In the genomic region with DNA sequence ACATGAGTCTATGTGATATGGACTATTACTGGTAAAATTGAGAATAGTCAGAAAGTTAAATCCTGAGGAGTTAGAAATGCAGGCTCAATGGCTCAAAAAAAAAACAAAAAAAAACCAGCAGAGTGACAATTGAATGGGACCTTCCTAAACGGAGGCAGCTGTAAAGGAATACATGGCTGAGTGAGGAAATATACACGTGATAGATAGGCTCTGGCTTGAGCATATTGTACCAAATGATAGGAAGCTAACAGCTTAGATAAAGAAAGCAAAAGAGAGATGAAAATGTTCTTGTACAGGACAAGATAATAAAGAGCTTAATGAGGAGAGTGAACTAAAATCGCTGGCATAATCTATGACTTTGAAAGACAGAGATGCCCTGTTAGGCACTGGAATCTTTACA, we compare ENCODE assay signal across 22 mouse cellular contexts. TPM values are rescaled to one million over a fixed set of nuclear protein-coding genes. Genes with fewer than 3 reads are reported as not detected.
A peak's percentile ranks its signal among the peaks of the same experiment; 100 is the strongest.
DNase-seq lines count a peak whose midpoint lies in the region; ATAC-seq lines count a peak whose summit lies in the region.
"Had no signal": no experiment of that assay in that cellular context is flagged by ENCODE, and none has a peak within 500 bp of the region (broad histone marks: within the 10 kb centered on the region; RNA-seq: fewer than 3 reads in every experiment).

No protein-coding gene starts in this region.

- no peak for DNase-seq in forebrain, embryonic 11.5 days (ENCODE audit: low spot score)
- DNase-seq in liver, embryonic 13.5 days, result no peak
- no peak for DNase-seq in liver
- no peak for DNase-seq in heart, postnatal 25 days (ENCODE audit: low spot score)
- DNase-seq: adrenal gland, adult 2 months; adrenal gland, postnatal 10 days; adrenal gland, postnatal 25 days; B cell, adult 2 months; cerebellum, adult 11 months; cerebellum, adult 18-20 months; cerebellum, adult 8-10 months; cerebellum, adult 9-11 months; cerebellum, postnatal 14 days had no signal

- no peaks in the 10 kb centered on the region for H3K27me3 ChIP-seq in forebrain, embryonic 15.5 days
- H3K27me3 ChIP-seq in forebrain, embryonic 11.5 days (ENCODE audit: control insufficient read depth, insufficient read depth, low read length), result no peaks in the 10 kb centered on the region
- no peaks in the 10 kb centered on the region for H3K27me3 ChIP-seq in liver, embryonic 13.5 days
- H3K27me3 ChIP-seq: CH12.LX; embryonic facial prominence, embryonic 12.5 days had no signal

- H3K4me2 ChIP-seq in forebrain, embryonic 15.5 days (replicated peaks), result no peak overlapping the region
- H3K4me2 ChIP-seq in forebrain, embryonic 11.5 days (ENCODE audit: low read depth, low read length, severe bottlenecking), result no peak overlapping the region
- H3K4me2 ChIP-seq in liver, embryonic 13.5 days, result no peak overlapping the region
- H3K4me2 ChIP-seq: embryonic facial prominence, embryonic 12.5 days; forebrain, embryonic 12.5 days had no signal

- H3K4me3 ChIP-seq in forebrain, embryonic 15.5 days, result no peak overlapping the region
- H3K4me3 ChIP-seq in forebrain, embryonic 11.5 days (ENCODE audit: low read depth, low read length), result no peak overlapping the region
- H3K4me3 ChIP-seq in liver, embryonic 13.5 days (replicated peaks), result no peak overlapping the region
- H3K4me3 ChIP-seq: embryonic facial prominence, embryonic 10.5 days; embryonic facial prominence, embryonic 12.5 days; forebrain, embryonic 12.5 days had no signal

- peaks cover 25% of the 10 kb centered on the region for H3K4me1 ChIP-seq in forebrain, embryonic 15.5 days
- H3K4me1 ChIP-seq in forebrain, embryonic 11.5 days (replicated peaks; ENCODE audit: control insufficient read depth, insufficient read depth, low read length), result no peaks in the 10 kb centered on the region
- peaks cover 3% of the 10 kb centered on the region for H3K4me1 ChIP-seq in liver, embryonic 13.5 days (replicated peaks)

- H3K9me3 ChIP-seq in forebrain, embryonic 15.5 days, result no peaks in the 10 kb centered on the region
- H3K9me3 ChIP-seq in forebrain, embryonic 11.5 days (ENCODE audit: control insufficient read depth, low read length), result no peaks in the 10 kb centered on the region
- H3K9me3 ChIP-seq in liver, embryonic 13.5 days (replicated peaks), result no peaks in the 10 kb centered on the region
- H3K9me3 ChIP-seq: embryonic facial prominence, embryonic 10.5 days; embryonic facial prominence, embryonic 12.5 days; forebrain, embryonic 12.5 days had no signal

- peak overlapping the region; percentile 33 for H3K27ac ChIP-seq in forebrain, embryonic 15.5 days (replicated peaks)
- no peak overlapping the region for H3K27ac ChIP-seq in forebrain, embryonic 11.5 days (ENCODE audit: low read depth, low read length)
- H3K27ac ChIP-seq in liver, embryonic 13.5 days, result no peak overlapping the region
- H3K27ac ChIP-seq: embryonic facial prominence, embryonic 10.5 days; embryonic facial prominence, embryonic 12.5 days; forebrain, embryonic 12.5 days had no signal

- no peak overlapping the region for H3K9ac ChIP-seq in forebrain, embryonic 15.5 days (replicated peaks)
- no peak overlapping the region for H3K9ac ChIP-seq in forebrain, embryonic 11.5 days (ENCODE audit: low read length)
- H3K9ac ChIP-seq in liver, embryonic 13.5 days, result no peak overlapping the region
- H3K9ac ChIP-seq: embryonic facial prominence, embryonic 12.5 days; forebrain, embryonic 12.5 days; forebrain, postnatal 0 days had no signal

- 57% methylated on average over 3 of the region's 3 CpGs for WGBS in forebrain, embryonic 15.5 days
- WGBS in forebrain, embryonic 11.5 days, result 74% methylated on average over 3 of the region's 3 CpGs
- 21% methylated on average over 3 of the region's 3 CpGs for WGBS in liver, embryonic 13.5 days (ENCODE audit: insufficient replicate concordance)

- ATAC-seq in forebrain, embryonic 15.5 days (replicated peaks), result no peak
- no peak for ATAC-seq in forebrain, embryonic 11.5 days (replicated peaks; ENCODE audit: low FRiP score)
- ATAC-seq in liver, embryonic 13.5 days (ENCODE audit: low read depth), result 0 out of 2 replicates have a peak, but pooled peaks have one; percentile 26
- ATAC-seq in megakaryocyte-erythroid progenitor cell, adult 5-6 weeks (replicated peaks; ENCODE audit: low FRiP score, low TSS enrichment, poor library complexity, severe bottlenecking), result 0 out of 2 replicates have a peak, but pooled peaks have one; percentile 17
- ATAC-seq: CD4-positive, CD25-positive, alpha-beta regulatory T cell, adult 4 months had no signal

- intact Hi-C loops in heart, postnatal 25 days (cut with DNase I), result no loop called here

- H3K36me3 ChIP-seq in forebrain, embryonic 15.5 days, result no peaks in the 10 kb centered on the region
- H3K36me3 ChIP-seq in forebrain, embryonic 11.5 days (ENCODE audit: control insufficient read depth, insufficient read depth, low read length), result no peaks in the 10 kb centered on the region
- no peaks in the 10 kb centered on the region for H3K36me3 ChIP-seq in liver, embryonic 13.5 days
- H3K36me3 ChIP-seq: embryonic facial prominence, embryonic 10.5 days; embryonic facial prominence, embryonic 12.5 days; forebrain, embryonic 12.5 days; G1E had no signal

RNA-seq across cellular contexts. Expression of a gene that starts 54.8 kb away (rescaled TPM):
- polyA plus RNA-seq in forebrain, embryonic 15.5 days (2015; fragmentation: Nextera tagmentation; extraction: Ambion mirVana), result 10.9 and 12.7 TPM in 2 replicates
- 14.1 and 18.3 TPM in 2 replicates for polyA plus RNA-seq in forebrain, embryonic 11.5 days (2014; fragmentation: Nextera tagmentation; extraction: Ambion mirVana)
- 2.0 TPM in 2 replicates for polyA plus RNA-seq in liver, embryonic 13.5 days (2015; fragmentation: Nextera tagmentation; extraction: Ambion mirVana)
- 26.4 and 29.1 TPM in 2 replicates for total RNA-seq in megakaryocyte-erythroid progenitor cell, adult 5-6 weeks (2014; fragmentation: Nextera tagmentation)
- total RNA-seq in megakaryocyte-erythroid progenitor cell, adult 5-6 weeks (2017), result 4.3 and 17.6 TPM in 2 replicates
- total RNA-seq in heart, postnatal 25 days (2021), result 10 to 100 TPM; 11.3 to 13.1 TPM

RNA-seq across cellular contexts. Expression of a gene that starts 54.8 kb away (rescaled TPM):
- 115 and 122 TPM in 2 replicates for polyA plus RNA-seq in forebrain, embryonic 15.5 days (2015; fragmentation: Nextera tagmentation; extraction: Ambion mirVana)
- polyA plus RNA-seq in forebrain, embryonic 11.5 days (2014; fragmentation: Nextera tagmentation; extraction: Ambion mirVana), result 152 and 155 TPM in 2 replicates
- 97.4 and 107 TPM in 2 replicates for polyA plus RNA-seq in liver, embryonic 13.5 days (2015; fragmentation: Nextera tagmentation; extraction: Ambion mirVana)
- total RNA-seq in megakaryocyte-erythroid progenitor cell, adult 5-6 weeks (2014; fragmentation: Nextera tagmentation), result 91.0 and 111 TPM in 2 replicates
- total RNA-seq in megakaryocyte-erythroid progenitor cell, adult 5-6 weeks (2017), result 70.2 and 96.7 TPM in 2 replicates
- total RNA-seq in heart, postnatal 25 days (2021), result 10 to 100 TPM; 35.7 to 47.1 TPM

Comparison
In these comparisons a context has a peak if more than half of its experiments do, and no peak if none do; other contexts are left out.
1. ATAC-seq: peak in liver, embryonic 13.5 days (single experiment) and megakaryocyte-erythroid progenitor cell, adult 5-6 weeks (single experiment); none in forebrain, embryonic 15.5 days (single experiment) and forebrain, embryonic 11.5 days (single experiment).